ENCODE assay signal across 13 mouse cellular contexts in the genomic region with DNA sequence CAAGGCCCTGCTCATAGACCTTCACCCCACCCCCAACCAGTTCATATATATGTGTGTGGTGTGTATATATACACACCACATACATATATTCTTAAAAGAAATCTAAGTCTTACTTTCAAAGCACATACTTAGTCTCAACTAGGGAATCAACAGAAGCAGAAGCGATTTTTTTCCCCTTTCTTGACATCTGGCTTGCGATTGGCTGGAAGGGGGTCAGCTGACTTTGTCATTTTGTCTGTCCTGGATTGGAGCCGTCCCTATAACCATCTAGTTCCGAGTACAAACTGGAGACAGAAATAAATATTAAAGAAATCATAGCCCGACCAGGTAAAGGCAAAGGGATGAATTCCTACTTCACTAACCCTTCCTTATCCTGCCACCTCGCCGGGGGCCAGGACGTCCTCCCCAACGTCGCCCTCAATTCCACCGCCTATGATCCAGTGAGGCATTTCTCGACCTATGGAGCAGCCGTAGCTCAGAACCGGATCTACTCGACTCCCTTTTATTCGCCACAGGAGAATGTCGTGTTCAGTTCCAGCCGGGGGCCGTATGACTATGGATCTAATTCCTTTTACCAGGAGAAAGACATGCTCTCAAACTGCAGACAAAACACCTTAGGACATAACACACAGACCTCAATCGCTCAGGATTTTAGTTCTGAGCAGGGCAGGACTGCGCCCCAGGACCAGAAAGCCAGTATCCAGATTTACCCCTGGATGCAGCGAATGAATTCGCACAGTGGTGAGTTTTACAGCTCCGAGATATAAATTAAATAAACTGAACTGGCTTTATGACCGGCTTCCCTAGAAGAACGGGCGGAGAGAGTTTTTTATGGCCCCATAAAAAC. TPM values are rescaled to one million over a fixed set of nuclear protein-coding genes. Genes with fewer than 3 reads are reported as not detected.
DNase-seq lines count a peak whose midpoint lies in the region; ATAC-seq lines count a peak whose summit lies in the region.
"Had no signal": no experiment of that assay in that cellular context is flagged by ENCODE, and none has a peak within 500 bp of the region (broad histone marks: within the 10 kb centered on the region; RNA-seq: fewer than 3 reads in every experiment).

No protein-coding gene starts in this region.

- WGBS in intestine, embryonic 16.5 days, result 2% methylated on average over 27 of the region's 27 CpGs
- 2% methylated on average over 27 of the region's 27 CpGs for WGBS in neural tube, embryonic 15.5 days

- H3K4me1 ChIP-seq in intestine, embryonic 16.5 days (ENCODE audit: control insufficient read depth, insufficient read depth, low read length), result peaks cover 22% of the 10 kb centered on the region
- peaks cover 96% of the 10 kb centered on the region for H3K4me1 ChIP-seq in neural tube, embryonic 15.5 days

- H3K9ac ChIP-seq in intestine, embryonic 16.5 days (ENCODE audit: low read depth, low read length), result peak overlapping the region; percentile 71
- peak overlapping the region; percentile 52 for H3K9ac ChIP-seq in neural tube, embryonic 15.5 days (replicated peaks)

- peak overlapping the region; percentile 46 for H3K4me2 ChIP-seq in intestine, embryonic 16.5 days (ENCODE audit: low read depth, low read length)
- H3K4me2 ChIP-seq in neural tube, embryonic 15.5 days, result peak overlapping the region; percentile 71

- H3K36me3 ChIP-seq in intestine, embryonic 16.5 days (ENCODE audit: control insufficient read depth, insufficient read depth, low read length), result no peaks in the 10 kb centered on the region
- no peaks in the 10 kb centered on the region for H3K36me3 ChIP-seq in neural tube, embryonic 15.5 days

- intact Hi-C loops in left cerebral cortex, postnatal 10 days (cut with DNase I), result no loop called here
- intact Hi-C loops in left cerebral cortex, postnatal 14 days (cut with DNase I), result no loop called here

- H3K9me3 ChIP-seq in intestine, embryonic 16.5 days (ENCODE audit: control insufficient read depth, low read length), result no peaks in the 10 kb centered on the region
- no peaks in the 10 kb centered on the region for H3K9me3 ChIP-seq in neural tube, embryonic 15.5 days (replicated peaks)

- H3K27ac ChIP-seq in intestine, embryonic 16.5 days (ENCODE audit: low read length), result peak overlapping the region; percentile 80
- H3K27ac ChIP-seq in neural tube, embryonic 15.5 days (replicated peaks), result peak overlapping the region; percentile 86

- peak; percentile 32 for DNase-seq in kidney, adult 18-20 months
- DNase-seq in kidney, postnatal 14 days, result no peak
- peak; percentile 50 for DNase-seq in NIH3T3 (ENCODE audit: low read depth)
- DNase-seq in left cerebral cortex, postnatal 10 days (ENCODE audit: extremely low spot score in 1 of 2, low spot score in 2 of 2), result no peak
- no peak for DNase-seq in left cerebral cortex, postnatal 14 days (ENCODE audit: low spot score in 2 of 2)
- DNase-seq in left cerebral cortex, adult 9 months (ENCODE audit: low spot score in 2 of 2), result no peak
- DNase-seq: heart, postnatal 10 days; left cerebral cortex, postnatal 4 days; thymus, adult 18-20 months had no signal

- ATAC-seq in intestine, embryonic 16.5 days, result no peak
- ATAC-seq in neural tube, embryonic 15.5 days (ENCODE audit: low FRiP score), result no peak

- peak overlapping the region; percentile 48 for H3K4me3 ChIP-seq in intestine, embryonic 16.5 days (ENCODE audit: low read length)
- H3K4me3 ChIP-seq in neural tube, embryonic 15.5 days (replicated peaks), result peak overlapping the region; percentile 41

- peaks cover 84% of the 10 kb centered on the region for H3K27me3 ChIP-seq in intestine, embryonic 16.5 days (replicated peaks; ENCODE audit: control insufficient read depth, insufficient read depth, low read length)
- no peaks in the 10 kb centered on the region for H3K27me3 ChIP-seq in neural tube, embryonic 15.5 days (replicated peaks)

RNA-seq across cellular contexts. Expression of a gene that starts 9.2 kb away (rescaled TPM):
- 8.8 and 9.7 TPM in 2 replicates for polyA plus RNA-seq in intestine, embryonic 16.5 days (2015; fragmentation: Nextera tagmentation; extraction: Ambion mirVana)
- 26.7 and 48.6 TPM in 2 replicates for polyA plus RNA-seq in neural tube, embryonic 15.5 days (2015; fragmentation: Nextera tagmentation; extraction: Ambion mirVana)
- total RNA-seq in left cerebral cortex, postnatal 10 days (2021), result not detected
- total RNA-seq in left cerebral cortex, postnatal 14 days (2021), result not detected
- total RNA-seq: left cerebral cortex, postnatal 4 days; megakaryocyte-erythroid progenitor cell, adult 5-6 weeks had no signal

RNA-seq across cellular contexts. Expression of a gene that starts 11.4 kb away (rescaled TPM):
- polyA plus RNA-seq in intestine, embryonic 16.5 days (2015; fragmentation: Nextera tagmentation; extraction: Ambion mirVana), result 3.2 and 4.0 TPM in 2 replicates
- 23.4 and 35.1 TPM in 2 replicates for polyA plus RNA-seq in neural tube, embryonic 15.5 days (2015; fragmentation: Nextera tagmentation; extraction: Ambion mirVana)
- not detected for total RNA-seq in left cerebral cortex, postnatal 10 days (2021)
- total RNA-seq in left cerebral cortex, postnatal 14 days (2021), result not detected
- total RNA-seq: left cerebral cortex, postnatal 4 days; megakaryocyte-erythroid progenitor cell, adult 5-6 weeks had no signal

RNA-seq across cellular contexts. Expression of a gene that starts 19.1 kb away (rescaled TPM):
- polyA plus RNA-seq in intestine, embryonic 16.5 days (2015; fragmentation: Nextera tagmentation; extraction: Ambion mirVana), result 4.5 and 4.9 TPM in 2 replicates
- 56.5 and 108 TPM in 2 replicates for polyA plus RNA-seq in neural tube, embryonic 15.5 days (2015; fragmentation: Nextera tagmentation; extraction: Ambion mirVana)
- total RNA-seq in left cerebral cortex, postnatal 10 days (2021), result not detected
- not detected for total RNA-seq in left cerebral cortex, postnatal 14 days (2021)
- total RNA-seq: heart, postnatal 10 days; left cerebral cortex, postnatal 4 days; megakaryocyte-erythroid progenitor cell, adult 5-6 weeks had no signal
- polyA plus RNA-seq: embryonic facial prominence, embryonic 11.5 days had no signal

RNA-seq across cellular contexts. Expression of a gene that starts 33.2 kb away (rescaled TPM):
- 0.49 and 0.76 TPM in 2 replicates for polyA plus RNA-seq in intestine, embryonic 16.5 days (2015; fragmentation: Nextera tagmentation; extraction: Ambion mirVana)
- 19.7 and 30.9 TPM in 2 replicates for polyA plus RNA-seq in neural tube, embryonic 15.5 days (2015; fragmentation: Nextera tagmentation; extraction: Ambion mirVana)
- total RNA-seq in left cerebral cortex, postnatal 10 days (2021), result not detected
- not detected for total RNA-seq in left cerebral cortex, postnatal 14 days (2021)
- total RNA-seq: heart, postnatal 10 days; left cerebral cortex, postnatal 4 days; megakaryocyte-erythroid progenitor cell, adult 5-6 weeks had no signal
- polyA plus RNA-seq: embryonic facial prominence, embryonic 11.5 days had no signal

RNA-seq across cellular contexts. Expression of a gene that starts 42.2 kb away (rescaled TPM):
- polyA plus RNA-seq in intestine, embryonic 16.5 days (2015; fragmentation: Nextera tagmentation; extraction: Ambion mirVana), result 6.8 and 7.2 TPM in 2 replicates
- polyA plus RNA-seq in neural tube, embryonic 15.5 days (2015; fragmentation: Nextera tagmentation; extraction: Ambion mirVana), result 14.6 and 20.7 TPM in 2 replicates
- not detected for total RNA-seq in left cerebral cortex, postnatal 10 days (2021)
- not detected for total RNA-seq in left cerebral cortex, postnatal 14 days (2021)
- total RNA-seq: left cerebral cortex, postnatal 4 days; megakaryocyte-erythroid progenitor cell, adult 5-6 weeks had no signal

Comparison
In these comparisons a context has a peak if more than half of its experiments do, and no peak if none do; other contexts are left out.
1. DNase-seq: peak in kidney, adult 18-20 months (single experiment) and NIH3T3 (single experiment); none in kidney, postnatal 14 days (single experiment), left cerebral cortex, postnatal 10 days (0 of 2), left cerebral cortex, postnatal 14 days (0 of 2) and left cerebral cortex, adult 9 months (0 of 2).